Mouse (Mus musculus) CD4-positive naive resting alpha-beta T cell, adult 76 days (primary cell): ENCODE data around the gene Cyb5b. TPM values are rescaled to one million over a fixed set of nuclear protein-coding genes. Genes with fewer than 3 reads are reported as not detected.

ENCODE experiments used
- total RNA-seq: library from RNA; stranded (reverse); gene quantifications from one replicate; pipeline ENCODE4 v1.2.4, GENCODE M21; 2023

Gene Cyb5b
- total RNA-seq, result 27.0 TPM

GRCm38 (mm10) chr8:107150404-107151157 lies at the start of gene Cyb5b:
Gene Cyb5b, plus strand, starts transcription at chr8:107150640.

Other genes with a start within 250 kb of the Cyb5b start
- 7.9 TPM for gene Sntb2, start 214.9 kb upstream of the Cyb5b start, total RNA-seq
- 39.3 TPM for gene Vps4a, start 119.4 kb upstream of the Cyb5b start, total RNA-seq
- 7.7 TPM for gene Pdf, start 102.0 kb upstream of the Cyb5b start, total RNA-seq
- gene Cog8, start 94.0 kb upstream of the Cyb5b start, total RNA-seq, result 41.2 TPM
- 52.7 TPM for gene Nip7, start 93.8 kb upstream of the Cyb5b start, total RNA-seq
- not detected for gene Tmed6, start 85.0 kb upstream of the Cyb5b start, total RNA-seq
- gene Terf2, start 54.1 kb upstream of the Cyb5b start, total RNA-seq, result 64.7 TPM
- 57.5 TPM for gene Nfat5, start 142.8 kb downstream of the Cyb5b start, total RNA-seq